Mouse (Mus musculus): ENCODE data around the gene Gm13178. TPM values are rescaled to one million over a fixed set of nuclear protein-coding genes. Genes with fewer than 3 reads are reported as not detected.

Gene Gm13178
- 0.17 and 0.38 TPM in 2 replicates for polyA plus RNA-seq (2015; fragmentation: Nextera tagmentation; extraction: Ambion mirVana)

DNA sequence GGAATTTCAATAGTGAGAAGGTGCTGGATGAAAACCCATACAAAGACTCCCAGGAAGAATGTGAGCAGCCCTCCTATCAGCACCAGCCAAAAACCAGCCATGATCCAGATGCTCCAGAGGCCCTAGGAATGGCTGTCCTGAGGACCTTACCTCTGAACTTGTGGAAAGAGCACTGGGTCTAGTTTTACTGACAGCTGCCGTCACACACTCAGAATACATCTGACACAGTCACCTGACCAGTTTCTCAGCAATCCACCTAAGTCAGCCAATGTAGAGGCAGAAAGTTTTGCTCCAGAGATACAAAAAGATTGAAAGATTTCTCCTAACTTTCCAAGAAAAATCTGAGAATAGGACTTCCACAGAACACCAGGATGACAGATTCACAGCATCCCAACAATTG is at the start of gene Gm13178:
Gm13178 (minus strand) TSS at position 101 of the 400 bp plus-strand sequence.
- TF ChIP-seq CTCF (IDR thresholded peaks at IDR 0.05; ENCODE audit: low read depth) (no peak), EP300 (optimal IDR thresholded peaks at IDR 0.05) (no peak)
- no peak within 1 kb of the TSS for H3K27ac ChIP-seq (replicated peaks)

DNA sequence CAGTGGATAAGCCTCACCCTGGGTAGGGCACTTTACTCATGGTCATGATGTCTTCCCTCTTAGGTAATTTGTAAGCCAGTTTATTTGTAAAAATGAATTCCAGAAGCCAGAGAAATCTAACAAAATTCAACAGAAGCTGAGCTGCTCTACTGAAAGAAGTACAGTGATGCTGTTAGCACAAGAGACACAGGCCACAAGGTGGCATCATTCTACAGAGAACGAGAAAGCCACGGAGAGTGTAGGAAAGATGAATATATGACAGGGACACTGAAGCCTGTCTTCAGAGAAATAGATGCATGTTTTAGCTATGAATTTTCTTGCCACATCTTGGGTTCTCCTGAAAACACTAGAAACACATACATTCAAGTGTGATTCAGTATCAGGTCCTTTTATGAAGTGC is 44.5 kb upstream of the Gm13178 start:
- TF ChIP-seq CTCF (IDR thresholded peaks at IDR 0.05; ENCODE audit: low read depth) (peak; percentile 81), EP300 (optimal IDR thresholded peaks at IDR 0.05) (no peak)
- H3K4me2 ChIP-seq (replicated peaks; ENCODE audit: low read depth) = no peak overlapping the region
- peak; percentile 33 for DNase-seq (ENCODE audit: low spot score)

More for the DNA sequence above, at the start of gene Gm13178:
- no peaks in the 10 kb centered on the region for H3K9me3 ChIP-seq (ENCODE audit: control insufficient read depth, low read length)
- ATAC-seq (ENCODE audit: low FRiP score, low TSS enrichment) = no peak
- H3K27me3 ChIP-seq (ENCODE audit: control insufficient read depth, insufficient read depth, low read length) = no peaks in the 10 kb centered on the region
- no peaks in the 10 kb centered on the region for H3K4me1 ChIP-seq (replicated peaks; ENCODE audit: control insufficient read depth, insufficient read depth)
- H3K9ac ChIP-seq (ENCODE audit: low read length) = no peak within 1 kb of the TSS
- WGBS = 75% methylated on average over 1 of the region's 1 CpGs
- no peak within 1 kb of the TSS for H3K4me3 ChIP-seq (ENCODE audit: low read depth, low read length)
- no peak within 1 kb of the TSS for H3K4me2 ChIP-seq (replicated peaks; ENCODE audit: low read depth)
- no peak for DNase-seq (ENCODE audit: low spot score)
- H3K36me3 ChIP-seq (ENCODE audit: control insufficient read depth, insufficient read depth, low read length) = no peaks in the 10 kb centered on the region

DNA sequence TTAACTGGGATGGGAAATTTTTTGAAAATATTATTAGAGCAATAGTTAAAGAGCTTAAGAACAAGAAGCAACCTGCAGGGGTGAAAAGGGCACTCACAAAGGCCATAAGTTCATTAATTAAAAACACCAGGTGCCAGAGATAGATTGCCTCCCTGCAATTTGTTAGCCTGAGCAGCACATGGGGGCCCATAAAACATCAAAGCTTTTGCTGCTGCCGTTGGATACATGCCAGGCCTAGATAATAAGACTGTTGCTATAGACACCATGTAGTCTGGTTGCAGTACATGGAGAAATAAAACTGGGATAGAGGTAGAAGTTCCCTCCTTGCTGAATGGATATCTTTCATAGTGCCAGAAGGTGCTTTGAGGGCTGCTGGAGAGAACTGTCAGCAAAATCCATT is 27.9 kb upstream of the Gm13178 start:
- Histone ChIP-seq H3K9me3 (ENCODE audit: control insufficient read depth, low read length) (no peaks in the 10 kb centered on the region), H3K36me3 (ENCODE audit: control insufficient read depth, insufficient read depth, low read length) (no peaks in the 10 kb centered on the region), H3K4me3 (ENCODE audit: low read depth, low read length) (no peak overlapping the region), H3K27me3 (ENCODE audit: control insufficient read depth, insufficient read depth, low read length) (no peaks in the 10 kb centered on the region), H3K27ac (replicated peaks) (no peak overlapping the region), H3K4me1 (replicated peaks; ENCODE audit: control insufficient read depth, insufficient read depth) (no peaks in the 10 kb centered on the region), H3K9ac (ENCODE audit: low read length) (no peak overlapping the region), H3K4me2 (replicated peaks; ENCODE audit: low read depth) (no peak overlapping the region)
- no peak for ATAC-seq (ENCODE audit: low FRiP score, low TSS enrichment)
- WGBS = 11% methylated on average over 1 of the region's 1 CpGs
- TF ChIP-seq CTCF (IDR thresholded peaks at IDR 0.05; ENCODE audit: low read depth) = no peak
- TF ChIP-seq EP300 (optimal IDR thresholded peaks at IDR 0.05) = no peak
- DNase-seq (ENCODE audit: low spot score) = no peak

More for the DNA sequence above, 44.5 kb upstream of the Gm13178 start:
- ATAC-seq (ENCODE audit: low FRiP score, low TSS enrichment) = no peak
- Histone ChIP-seq H3K36me3 (ENCODE audit: control insufficient read depth, insufficient read depth, low read length) (no peaks in the 10 kb centered on the region), H3K27me3 (ENCODE audit: control insufficient read depth, insufficient read depth, low read length) (no peaks in the 10 kb centered on the region), H3K9me3 (ENCODE audit: control insufficient read depth, low read length) (no peaks in the 10 kb centered on the region), H3K9ac (ENCODE audit: low read length) (no peak overlapping the region), H3K27ac (replicated peaks) (no peak overlapping the region), H3K4me3 (ENCODE audit: low read depth, low read length) (no peak overlapping the region), H3K4me1 (replicated peaks; ENCODE audit: control insufficient read depth, insufficient read depth) (no peaks in the 10 kb centered on the region)
- WGBS = 22% methylated on average over 2 of the region's 2 CpGs

DNA sequence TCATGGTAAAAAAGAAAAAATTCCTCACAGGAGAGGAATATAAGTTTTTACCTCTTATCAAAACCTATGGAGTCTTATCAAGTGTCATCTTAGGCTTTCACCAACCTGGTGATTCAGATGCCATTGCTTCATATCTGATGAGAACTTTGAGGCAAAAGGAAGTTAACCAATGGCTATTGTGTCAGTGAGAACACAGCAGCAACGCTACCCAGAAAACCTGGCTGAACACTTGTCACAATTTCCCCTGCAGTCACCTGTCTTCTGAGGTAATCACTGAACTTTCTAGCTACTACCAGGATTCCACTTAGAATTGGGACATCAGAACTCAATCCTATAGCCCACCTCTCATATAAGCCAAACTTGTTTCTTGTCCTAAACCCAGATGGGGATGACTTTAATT is 1.5 kb downstream of the Gm13178 start:
- Histone ChIP-seq H3K4me2 (replicated peaks; ENCODE audit: low read depth) (no peak overlapping the region), H3K27ac (replicated peaks) (no peak overlapping the region), H3K36me3 (ENCODE audit: control insufficient read depth, insufficient read depth, low read length) (no peaks in the 10 kb centered on the region), H3K4me3 (ENCODE audit: low read depth, low read length) (no peak overlapping the region), H3K9me3 (ENCODE audit: control insufficient read depth, low read length) (no peaks in the 10 kb centered on the region), H3K27me3 (ENCODE audit: control insufficient read depth, insufficient read depth, low read length) (no peaks in the 10 kb centered on the region), H3K9ac (ENCODE audit: low read length) (no peak overlapping the region), H3K4me1 (replicated peaks; ENCODE audit: control insufficient read depth, insufficient read depth) (no peaks in the 10 kb centered on the region)
- DNase-seq (ENCODE audit: low spot score) (no peak), ATAC-seq (ENCODE audit: low FRiP score, low TSS enrichment) (no peak)
- 84% methylated on average over 1 of the region's 1 CpGs for WGBS
- TF ChIP-seq CTCF (IDR thresholded peaks at IDR 0.05; ENCODE audit: low read depth) (no peak), EP300 (optimal IDR thresholded peaks at IDR 0.05) (no peak)

DNA sequence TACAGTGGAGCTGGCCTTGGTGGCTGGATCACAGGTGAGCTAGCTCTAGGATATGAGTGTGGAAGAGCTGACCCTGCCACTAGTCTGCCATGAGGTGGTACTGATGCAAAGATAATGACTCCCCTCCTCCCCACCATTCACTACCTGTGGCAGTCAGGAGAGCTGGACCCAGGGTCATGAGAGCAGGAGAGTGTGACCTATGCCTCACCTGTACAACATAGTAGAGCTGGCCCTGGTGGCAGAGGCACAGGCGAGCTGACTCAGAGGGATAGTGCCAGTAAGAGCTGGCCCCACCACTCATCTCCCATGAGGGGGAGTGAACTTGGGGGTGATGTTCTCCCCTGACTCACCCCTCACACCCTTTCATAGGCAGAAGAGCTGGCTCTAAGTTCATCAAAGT is 2.9 kb downstream of the Gm13178 start:
- Histone ChIP-seq H3K9ac (ENCODE audit: low read length) (no peak overlapping the region), H3K4me1 (replicated peaks; ENCODE audit: control insufficient read depth, insufficient read depth) (no peaks in the 10 kb centered on the region), H3K4me3 (ENCODE audit: low read depth, low read length) (no peak overlapping the region), H3K27me3 (ENCODE audit: control insufficient read depth, insufficient read depth, low read length) (no peaks in the 10 kb centered on the region), H3K27ac (replicated peaks) (no peak overlapping the region), H3K36me3 (ENCODE audit: control insufficient read depth, insufficient read depth, low read length) (no peaks in the 10 kb centered on the region), H3K9me3 (ENCODE audit: control insufficient read depth, low read length) (no peaks in the 10 kb centered on the region), H3K4me2 (replicated peaks; ENCODE audit: low read depth) (no peak overlapping the region)
- no peak for DNase-seq (ENCODE audit: low spot score)
- ATAC-seq (ENCODE audit: low FRiP score, low TSS enrichment) = peak; percentile 54; the same call in 1 of the 2 replicates
- no peak for TF ChIP-seq CTCF (IDR thresholded peaks at IDR 0.05; ENCODE audit: low read depth)
- no peak for TF ChIP-seq EP300 (optimal IDR thresholded peaks at IDR 0.05)
- WGBS = 67% methylated on average over 1 of the region's 1 CpGs

DNA sequence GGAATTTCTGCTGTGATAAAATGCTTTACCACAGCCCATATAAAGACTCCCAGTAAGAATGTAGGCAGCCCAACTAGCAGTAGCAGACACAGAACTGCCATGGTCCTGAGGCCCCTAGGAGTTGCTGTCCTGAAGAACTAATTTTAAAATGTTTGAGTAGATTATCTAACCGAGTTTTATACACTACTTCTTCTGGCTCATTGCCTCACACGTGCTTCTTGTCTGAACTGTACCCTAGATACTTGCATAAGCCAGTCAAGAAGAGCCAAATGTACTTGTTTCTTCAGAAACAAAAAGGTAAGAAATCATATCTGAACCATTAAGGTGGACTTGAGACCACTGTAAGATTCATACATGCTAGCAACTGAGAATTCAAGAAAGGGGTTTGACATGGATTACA is 34.9 kb downstream of the Gm13178 start, which contains the start of gene Gm436:
Gm436 (minus strand) TSS at position 101 of the 400 bp plus-strand sequence.
- no peak for ATAC-seq (ENCODE audit: low FRiP score, low TSS enrichment)
- no peaks in the 10 kb centered on the region for H3K9me3 ChIP-seq (ENCODE audit: control insufficient read depth, low read length)
- H3K4me3 ChIP-seq (ENCODE audit: low read depth, low read length) = no peak within 1 kb of the TSS
- H3K27me3 ChIP-seq (ENCODE audit: control insufficient read depth, insufficient read depth, low read length) = no peaks in the 10 kb centered on the region
- no peak within 1 kb of the TSS for H3K9ac ChIP-seq (ENCODE audit: low read length)
- H3K27ac ChIP-seq (replicated peaks) = no peak within 1 kb of the TSS
- no peak for DNase-seq (ENCODE audit: low spot score)
- no peaks in the 10 kb centered on the region for H3K4me1 ChIP-seq (replicated peaks; ENCODE audit: control insufficient read depth, insufficient read depth)
- H3K36me3 ChIP-seq (ENCODE audit: control insufficient read depth, insufficient read depth, low read length) = no peaks in the 10 kb centered on the region
- WGBS = 45% methylated on average over 2 of the region's 2 CpGs
- H3K4me2 ChIP-seq (replicated peaks; ENCODE audit: low read depth) = no peak within 1 kb of the TSS
- no peak for TF ChIP-seq EP300 (optimal IDR thresholded peaks at IDR 0.05)
- no peak for TF ChIP-seq CTCF (IDR thresholded peaks at IDR 0.05; ENCODE audit: low read depth)

Other genes starting within 250 kb of the Gm13178 start
- not detected in 2 replicates for gene 9430007A20Rik, start 201.6 kb downstream of the Gm13178 start, polyA plus RNA-seq (2015; fragmentation: Nextera tagmentation; extraction: Ambion mirVana)
- not detected in 2 replicates for gene Gm13124, start 156.3 kb downstream of the Gm13178 start, polyA plus RNA-seq (2015; fragmentation: Nextera tagmentation; extraction: Ambion mirVana)
- not detected in 2 replicates for gene Aadacl4, start 107.7 kb downstream of the Gm13178 start, polyA plus RNA-seq (2015; fragmentation: Nextera tagmentation; extraction: Ambion mirVana)
- not detected in 2 replicates for gene Gm436, start 35.0 kb downstream of the Gm13178 start, polyA plus RNA-seq (2015; fragmentation: Nextera tagmentation; extraction: Ambion mirVana)
- gene Gm438, start 65.2 kb upstream of the Gm13178 start, polyA plus RNA-seq (2015; fragmentation: Nextera tagmentation; extraction: Ambion mirVana) = 0.08 and 0.12 TPM in 2 replicates
- 103 and 106 TPM in 2 replicates for gene Dhrs3, start 171.4 kb upstream of the Gm13178 start, polyA plus RNA-seq (2015; fragmentation: Nextera tagmentation; extraction: Ambion mirVana)

Measured in stomach, postnatal 0 days (tissue).